17 mouse cellular contexts compared by ENCODE assay signal in the genomic region with DNA sequence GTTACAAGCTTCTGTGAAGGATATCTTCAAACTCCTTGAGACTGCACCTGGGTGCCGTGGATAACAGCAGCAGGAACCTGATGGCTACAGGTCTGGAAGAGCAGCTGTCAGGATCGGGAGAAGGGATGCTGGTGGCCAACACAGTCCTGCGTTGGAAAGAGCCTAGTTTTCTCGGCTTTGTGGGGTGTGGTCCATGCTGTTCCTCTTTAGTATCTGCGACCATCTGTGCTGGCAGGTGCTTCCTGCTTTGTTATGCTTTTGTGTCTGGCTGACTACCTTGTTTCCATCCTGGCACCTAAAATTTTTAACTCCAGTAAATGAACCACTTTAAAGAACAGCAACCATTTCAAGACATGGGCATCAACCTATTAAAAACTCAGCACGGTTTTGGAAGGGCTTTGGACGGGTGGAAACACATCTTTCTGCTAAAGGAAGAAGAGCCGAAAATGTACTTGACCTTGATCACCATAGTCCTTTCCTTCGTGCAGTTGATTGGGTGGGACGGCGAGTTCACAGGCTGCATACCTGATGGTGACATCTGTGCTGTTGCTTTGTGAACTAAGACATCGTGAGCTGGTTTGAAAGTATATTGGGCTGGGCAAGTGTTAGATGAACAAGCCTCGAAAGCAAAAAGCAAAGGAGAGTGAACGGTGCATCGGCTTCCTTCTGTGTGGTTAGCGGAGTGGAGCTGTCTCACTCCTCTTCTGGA. TPM values are rescaled to one million over a fixed set of nuclear protein-coding genes. Genes with fewer than 3 reads are reported as not detected.
DNase-seq lines count a peak whose midpoint lies in the region; ATAC-seq lines count a peak whose summit lies in the region.
"Had no signal": no experiment of that assay in that cellular context is flagged by ENCODE, and none has a peak within 500 bp of the region (broad histone marks: within the 10 kb centered on the region; RNA-seq: fewer than 3 reads in every experiment).

TSS of gene Cyp11a1 (plus strand) at position 659 of the 709 bp plus-strand sequence.

- no peak within 1 kb of the TSS for H3K4me2 ChIP-seq in kidney, embryonic 15.5 days
- H3K4me2 ChIP-seq: heart, embryonic 15.5 days; hindbrain, embryonic 14.5 days; liver, embryonic 11.5 days; lung, embryonic 15.5 days; neural tube, embryonic 15.5 days had no signal

- no peak within 1 kb of the TSS for H3K9ac ChIP-seq in kidney, embryonic 15.5 days
- H3K9ac ChIP-seq: heart, embryonic 15.5 days; hindbrain, embryonic 14.5 days; lung, embryonic 15.5 days; neural tube, embryonic 15.5 days had no signal

- H3K9me3 ChIP-seq in kidney, embryonic 15.5 days (replicated peaks) = no peaks in the 10 kb centered on the region
- no peaks in the 10 kb centered on the region for H3K9me3 ChIP-seq in embryonic facial prominence, embryonic 10.5 days
- H3K9me3 ChIP-seq: heart, embryonic 15.5 days; lung, embryonic 15.5 days; neural tube, embryonic 15.5 days had no signal

- H3K27ac ChIP-seq in kidney, embryonic 15.5 days = no peak within 1 kb of the TSS
- no peak within 1 kb of the TSS for H3K27ac ChIP-seq in embryonic facial prominence, embryonic 10.5 days (replicated peaks)
- H3K27ac ChIP-seq: heart, embryonic 15.5 days; hindbrain, embryonic 14.5 days; lung, embryonic 15.5 days; neural tube, embryonic 15.5 days had no signal

- no peak for ATAC-seq in kidney, embryonic 15.5 days (replicated peaks; ENCODE audit: low FRiP score)
- no peak for ATAC-seq in granulocyte monocyte progenitor cell, adult 5-6 weeks (replicated peaks; ENCODE audit: poor library complexity, severe bottlenecking)
- ATAC-seq in erythroblast, adult 5-6 weeks (replicated peaks; ENCODE audit: low FRiP score, poor library complexity, severe bottlenecking) = no peak
- ATAC-seq: forebrain, embryonic 16.5 days had no signal

- H3K27me3 ChIP-seq in kidney, embryonic 15.5 days = 0 out of 2 replicates have a peak, but pooled peaks cover 3% of the 10 kb centered on the region
- peaks cover 8% of the 10 kb centered on the region for H3K27me3 ChIP-seq in embryonic facial prominence, embryonic 10.5 days (replicated peaks; ENCODE audit: low read depth, poor library complexity, severe bottlenecking)
- H3K27me3 ChIP-seq: lung, embryonic 15.5 days had no signal

- no peak within 1 kb of the TSS for H3K4me3 ChIP-seq in kidney, embryonic 15.5 days (replicated peaks)
- no peak within 1 kb of the TSS for H3K4me3 ChIP-seq in embryonic facial prominence, embryonic 10.5 days
- H3K4me3 ChIP-seq: heart, embryonic 15.5 days; lung, embryonic 15.5 days; neural tube, embryonic 15.5 days had no signal

- WGBS in kidney, embryonic 15.5 days = 87% methylated on average over 16 of the region's 16 CpGs
- WGBS in embryonic facial prominence, embryonic 10.5 days = 89% methylated on average over 16 of the region's 16 CpGs

- DNase-seq in kidney, postnatal 10 days = no peak
- peak; percentile 67 for DNase-seq in A20 (ENCODE audit: low read depth, low spot score)
- peak; percentile 56 for DNase-seq in R1 (ENCODE audit: low read depth, low spot score)
- DNase-seq in brain, adult 2 months (ENCODE audit: low read depth, low spot score) = peak; percentile 36
- DNase-seq in embryonic facial prominence, embryonic 10.5 days (ENCODE audit: low spot score) = no peak
- DNase-seq: cerebellum, adult 11 months; kidney, adult 2 months had no signal

- peaks cover 28% of the 10 kb centered on the region for H3K4me1 ChIP-seq in kidney, embryonic 15.5 days
- H3K4me1 ChIP-seq in embryonic facial prominence, embryonic 10.5 days = peaks cover 30% of the 10 kb centered on the region

- no peaks in the 10 kb centered on the region for H3K36me3 ChIP-seq in kidney, embryonic 15.5 days
- no peaks in the 10 kb centered on the region for H3K36me3 ChIP-seq in embryonic facial prominence, embryonic 10.5 days (replicated peaks)
- H3K36me3 ChIP-seq: heart, embryonic 15.5 days; lung, embryonic 15.5 days; neural tube, embryonic 15.5 days had no signal

RNA-seq across cellular contexts. Expression of gene Cyp11a1, which starts in this region (rescaled TPM):
- polyA plus RNA-seq in kidney, embryonic 15.5 days (2015; fragmentation: Nextera tagmentation; extraction: Ambion mirVana) = 15.7 and 46.0 TPM in 2 replicates
- 0.58 and 7.0 TPM in 2 replicates for total RNA-seq in granulocyte monocyte progenitor cell, adult 5-6 weeks (2014; fragmentation: Nextera tagmentation)
- total RNA-seq in granulocyte monocyte progenitor cell, adult 5-6 weeks (2017) = 0.52 and 1.2 TPM in 2 replicates
- total RNA-seq in erythroblast, adult 5-6 weeks (2015; ENCODE audit: low replicate concordance) = 0.63 and 2.3 TPM in 2 replicates
- 1.7 and 2.3 TPM in 2 replicates for total RNA-seq in erythroblast, adult 5-6 weeks (2017; ENCODE audit: low replicate concordance)
- not detected in 2 replicates for polyA plus RNA-seq in embryonic facial prominence, embryonic 10.5 days (2016; fragmentation: Nextera tagmentation; extraction: Ambion mirVana)
- total RNA-seq: common myeloid progenitor, adult 5-6 weeks had no signal
- polyA plus RNA-seq: liver, embryonic 11.5 days had no signal

Comparison
In these comparisons a context has a peak if more than half of its experiments do, and no peak if none do; other contexts are left out.
1. RNA of gene Cyp11a1 (polyA plus RNA-seq): 15.7 to 46.0 TPM in kidney, embryonic 15.5 days; not detected in embryonic facial prominence, embryonic 10.5 days; every median in the first group is over 10 times any median in the second.
2. DNase-seq: peak in A20 (single experiment), R1 (single experiment) and brain, adult 2 months (single experiment); none in kidney, postnatal 10 days (single experiment) and embryonic facial prominence, embryonic 10.5 days (single experiment).